Mouse (Mus musculus): ENCODE results near the gene Pkn3.
A peak's percentile ranks its signal among the peaks of the same experiment; 100 is the strongest.
"Not testable (repeated sequence)": the region's sequence is repeated elsewhere in the genome, so short reads cannot be mapped to it uniquely, and the experiment has no call there.

Pkn3 gene

GRCm38 (mm10) chr2:30095882-30096527, 18.5 kb downstream of the Pkn3 start:
- peak; percentile 34 to 53 for DNase-seq (ENCODE audit: low spot score in 2 of 2)

GRCm38 (mm10) chr2:30100214-30100613, 22.7 kb downstream of the Pkn3 start:
- DNase-seq (ENCODE audit: low spot score in 2 of 2): no peak

- peak; percentile 37 to 67 for DNase-seq (ENCODE audit: low spot score in 2 of 2)
Observed at GRCm38 (mm10) chr2:30106364-30106763, 28.9 kb downstream of the Pkn3 start.

GRCm38 (mm10) chr2:30107646-30108045, 30.2 kb downstream of the Pkn3 start:
- no peak for DNase-seq (ENCODE audit: low spot score in 2 of 2)

- DNase-seq (ENCODE audit: low spot score in 2 of 2): no peak
Observed at GRCm38 (mm10) chr2:30108260-30108659, 30.8 kb downstream of the Pkn3 start.

- DNase-seq (ENCODE audit: low spot score in 2 of 2): no peak
Observed at GRCm38 (mm10) chr2:30111500-30111899, 34.0 kb downstream of the Pkn3 start.

- no peak for DNase-seq (ENCODE audit: low spot score in 2 of 2)
Observed at GRCm38 (mm10) chr2:30112564-30112963, 35.1 kb downstream of the Pkn3 start.

- DNase-seq (ENCODE audit: low spot score in 2 of 2): peak; percentile 46 to 55
Observed at GRCm38 (mm10) chr2:30119641-30120051, 42.2 kb downstream of the Pkn3 start.

GRCm38 (mm10) chr2:30120269-30120668, 42.8 kb downstream of the Pkn3 start:
- no peak for DNase-seq (ENCODE audit: low spot score in 2 of 2)

GRCm38 (mm10) chr2:30122766-30123165, 45.3 kb downstream of the Pkn3 start:
- DNase-seq (ENCODE audit: low spot score in 2 of 2): no peak

- DNase-seq (ENCODE audit: low spot score in 2 of 2): no peak
Observed at GRCm38 (mm10) chr2:30123729-30124471, 46.4 kb downstream of the Pkn3 start.

- peak; percentile 89 to 90 for DNase-seq (ENCODE audit: low spot score in 2 of 2)
Observed at GRCm38 (mm10) chr2:30124472-30125274, 47.2 kb downstream of the Pkn3 start, which contains the start of gene Zer1. TSS of gene Zer1 (minus strand) at chr2:30124585.

- DNase-seq (ENCODE audit: low spot score in 2 of 2): peak in 1 of 2 experiments; percentile 40
Observed at GRCm38 (mm10) chr2:30128789-30129188, 51.3 kb downstream of the Pkn3 start.

GRCm38 (mm10) chr2:30130156-30130555, 52.7 kb downstream of the Pkn3 start:
- no peak for DNase-seq (ENCODE audit: low spot score in 2 of 2)

GRCm38 (mm10) chr2:30131240-30131639, 53.8 kb downstream of the Pkn3 start:
- DNase-seq (ENCODE audit: low spot score in 2 of 2): not testable (repeated sequence)

- no peak for DNase-seq (ENCODE audit: low spot score in 2 of 2)
Observed at GRCm38 (mm10) chr2:30132801-30133612, 55.5 kb downstream of the Pkn3 start.

- peak; percentile 98 to 99 for DNase-seq (ENCODE audit: low spot score in 2 of 2)
Observed at GRCm38 (mm10) chr2:30133613-30134377, 56.3 kb downstream of the Pkn3 start, which contains the start of gene Tbc1d13. TSS of gene Tbc1d13 (plus strand) at chr2:30133746.

- no peak for DNase-seq (ENCODE audit: low spot score in 2 of 2)
Observed at GRCm38 (mm10) chr2:30134378-30134711, 56.9 kb downstream of the Pkn3 start.

GRCm38 (mm10) chr2:30134928-30135620, 57.6 kb downstream of the Pkn3 start:
- no peak for DNase-seq (ENCODE audit: low spot score in 2 of 2)

GRCm38 (mm10) chr2:30136458-30136857, 59.0 kb downstream of the Pkn3 start:
- DNase-seq (ENCODE audit: low spot score in 2 of 2): no peak

Measured in thymus, postnatal 10 days (tissue).